Mouse (Mus musculus) NIH3T3 (cell line): Measurements from ENCODE around the gene Rbks.

ENCODE experiments used
- DNase-seq: peaks from one replicate; pipeline ENCODE4 v3.0.0-alpha.2; 2012; ENCODE audit warnings: low read depth

Gene Rbks

GRCm38 (mm10) chr5:31583261-31583660 is 114.2 kb downstream of the Rbks start:
- no peak for DNase-seq

- DNase-seq: no peak
Measured at GRCm38 (mm10) chr5:31581932-31582331, 115.5 kb downstream of the Rbks start.

- no peak for DNase-seq
Measured at GRCm38 (mm10) chr5:31581263-31581662, 116.2 kb downstream of the Rbks start.

- peak; percentile 96 for DNase-seq
Measured at GRCm38 (mm10) chr5:31576539-31576975, 120.9 kb downstream of the Rbks start.
